Mouse (Mus musculus): ENCODE measurements around the gene Aup1.

The Aup1 gene

GRCm38 (mm10) chr6:83101688-83102556, 47.6 kb downstream of the Aup1 start:
- DNase-seq (ENCODE audit: inconsistent ontology term) = peak; percentile 84

- DNase-seq (ENCODE audit: inconsistent ontology term) = no peak
Observed at GRCm38 (mm10) chr6:83103130-83103650, 48.9 kb downstream of the Aup1 start.

- DNase-seq (ENCODE audit: inconsistent ontology term) = no peak
Observed at GRCm38 (mm10) chr6:83104158-83104557, 49.8 kb downstream of the Aup1 start.
